Mouse (Mus musculus) kidney, adult 18-20 months (tissue): Measurements from ENCODE around the gene Abca5.
"Not testable (repeated sequence)": the region's sequence is repeated elsewhere in the genome, so short reads cannot be mapped to it uniquely, and the experiment has no call there.

Experiments
- DNase-seq: peaks from one replicate; pipeline ENCODE4 v3.0.0; 2021

Gene Abca5

GRCm38 (mm10) chr11:110337289-110338245, at the start of gene Abca5:
Abca5 (minus strand) TSS chr11:110337716.
- DNase-seq: peak; percentile 91

- no peak for DNase-seq
These were observed 48.0 kb upstream of the Abca5 start for GRCm38 (mm10) chr11:110385487-110385886.

DNA sequence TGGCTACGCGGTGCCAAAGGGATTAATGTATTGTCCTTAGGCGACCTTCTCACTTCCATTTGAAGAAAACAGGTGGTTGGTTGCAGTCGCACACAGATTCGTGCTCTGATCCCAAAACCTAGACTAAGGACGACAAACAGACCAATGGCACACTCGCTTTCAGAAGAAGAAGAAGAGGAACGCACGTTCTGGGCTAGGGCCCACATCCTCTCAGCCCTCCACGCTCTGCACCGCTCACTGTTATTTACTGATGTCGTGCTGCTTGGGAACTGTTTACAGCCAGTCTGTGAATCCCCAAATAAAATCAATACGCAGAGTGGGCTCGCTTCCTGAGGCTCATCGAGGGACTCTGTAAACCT, 42.8 kb upstream of the Abca5 start:
- no peak for DNase-seq

DNA sequence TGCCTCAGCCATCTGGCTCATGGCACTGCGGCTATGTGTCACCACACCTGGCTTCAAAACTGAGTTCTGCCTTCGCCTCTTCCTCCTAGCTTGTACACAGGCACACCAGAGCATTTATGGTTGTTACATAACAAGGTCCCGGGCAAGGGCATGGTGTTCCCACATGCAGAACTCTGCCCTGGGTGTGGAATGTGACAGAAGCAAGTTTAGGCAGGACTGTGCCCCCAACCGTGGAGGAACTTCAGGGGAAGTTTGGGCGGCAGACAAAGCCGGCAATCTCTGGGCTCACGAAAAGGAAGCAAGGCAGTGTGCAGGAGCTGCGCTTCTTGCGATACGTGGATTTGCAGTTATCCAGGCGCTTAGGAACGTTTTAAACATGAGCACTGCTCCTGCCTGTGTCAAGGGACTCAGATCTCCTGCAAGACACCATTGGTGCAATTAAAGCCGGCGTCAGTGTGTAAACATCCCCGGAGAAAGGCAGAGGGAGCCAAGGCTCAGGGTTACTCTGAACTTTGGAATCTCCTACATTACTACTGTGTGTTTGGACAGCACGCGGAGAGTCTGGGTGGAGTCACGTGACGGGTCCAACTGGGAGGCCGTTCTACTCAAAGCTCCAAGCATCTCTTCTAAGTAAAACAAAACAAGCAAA, 42.3 kb upstream of the Abca5 start:
- DNase-seq: peak; percentile 87

- no peak for DNase-seq
These were observed 36.5 kb upstream of the Abca5 start for GRCm38 (mm10) chr11:110374036-110374435.

DNA sequence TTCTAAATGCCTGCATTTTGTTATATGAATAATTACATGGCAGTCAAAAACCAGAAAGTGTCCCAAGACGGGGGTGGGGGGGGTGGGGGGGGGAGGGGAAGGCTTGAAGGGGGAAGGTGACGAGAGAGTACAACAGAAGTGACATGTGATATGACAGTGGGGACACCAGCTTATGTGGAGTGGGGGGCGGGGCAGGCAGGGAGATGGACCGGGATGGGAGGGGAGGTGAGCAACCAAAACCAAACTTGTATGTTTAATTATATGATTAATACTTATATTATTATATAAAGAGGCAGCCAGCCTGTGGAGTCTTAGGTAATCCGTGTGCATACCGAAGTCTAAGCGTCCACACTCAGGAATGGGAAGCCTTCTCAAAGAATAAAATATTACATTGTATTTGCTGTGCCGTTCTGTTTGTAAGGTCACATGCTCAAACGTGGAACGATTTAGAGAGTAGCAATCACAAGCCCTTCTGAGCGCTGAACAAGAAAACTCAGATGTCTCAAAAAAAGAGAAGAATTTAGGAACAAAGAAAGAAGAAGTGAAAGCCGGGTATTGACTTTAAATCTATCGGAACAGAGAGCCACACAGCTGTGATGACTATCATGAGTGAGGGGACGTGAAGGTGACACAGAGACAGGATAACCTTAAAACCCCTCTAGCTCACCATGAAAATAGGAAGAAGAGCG, 34.9 kb upstream of the Abca5 start:
- DNase-seq: no peak

DNA sequence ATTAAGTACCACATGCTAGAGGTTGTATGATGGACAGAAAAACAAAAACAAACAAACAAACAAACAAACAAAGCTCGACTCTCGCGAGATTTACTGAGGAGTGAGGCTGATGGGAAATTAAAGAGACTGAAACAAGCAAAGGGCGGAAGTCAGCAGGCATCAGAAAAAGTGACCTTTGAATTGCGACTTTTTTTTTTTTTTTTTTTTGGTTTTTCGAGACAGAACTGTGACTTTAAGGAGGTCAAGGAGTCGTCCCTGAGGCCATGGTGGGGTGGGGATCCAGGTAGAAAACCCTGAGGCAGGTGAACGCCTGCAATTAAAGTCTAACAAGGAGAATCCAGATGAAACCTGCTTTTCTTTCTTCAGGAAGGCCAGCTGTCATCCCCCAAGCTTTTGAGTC, 34.3 kb upstream of the Abca5 start:
- no peak for DNase-seq

DNA sequence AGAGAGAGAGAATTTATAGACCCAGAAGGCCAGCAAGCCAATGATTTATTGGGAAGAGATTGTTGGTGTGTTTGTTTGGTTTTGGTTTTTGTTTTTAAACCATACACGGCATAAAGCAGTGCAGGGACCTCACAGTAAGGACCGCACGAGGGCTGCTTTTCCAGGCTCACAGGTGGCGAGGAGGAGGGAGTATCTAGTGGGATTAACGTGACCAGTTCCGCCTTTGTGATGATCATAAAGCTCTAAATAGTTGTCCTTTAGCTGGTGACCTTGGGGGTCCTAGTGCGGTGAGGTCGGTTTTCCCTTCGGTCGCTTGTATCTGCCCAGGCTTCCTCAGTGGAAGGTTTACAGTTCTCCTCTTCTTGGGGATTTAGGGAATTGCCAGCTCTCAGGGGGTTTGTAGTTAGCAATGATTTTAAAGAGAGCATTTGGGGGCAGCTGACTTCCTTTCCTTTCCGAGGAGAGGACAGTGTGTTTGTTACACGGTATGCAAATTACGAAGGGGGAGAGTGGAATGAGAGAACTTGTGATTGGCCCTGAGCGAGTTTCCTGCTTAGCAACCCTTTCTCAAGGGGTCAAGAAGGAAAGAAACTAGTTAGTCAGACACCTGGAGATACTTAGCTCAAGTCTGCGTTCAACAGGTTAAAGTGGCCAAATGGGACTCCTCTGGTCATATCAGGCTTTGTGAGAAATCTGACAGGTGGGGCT, 31.9 kb upstream of the Abca5 start:
- peak; percentile 27 for DNase-seq

DNA sequence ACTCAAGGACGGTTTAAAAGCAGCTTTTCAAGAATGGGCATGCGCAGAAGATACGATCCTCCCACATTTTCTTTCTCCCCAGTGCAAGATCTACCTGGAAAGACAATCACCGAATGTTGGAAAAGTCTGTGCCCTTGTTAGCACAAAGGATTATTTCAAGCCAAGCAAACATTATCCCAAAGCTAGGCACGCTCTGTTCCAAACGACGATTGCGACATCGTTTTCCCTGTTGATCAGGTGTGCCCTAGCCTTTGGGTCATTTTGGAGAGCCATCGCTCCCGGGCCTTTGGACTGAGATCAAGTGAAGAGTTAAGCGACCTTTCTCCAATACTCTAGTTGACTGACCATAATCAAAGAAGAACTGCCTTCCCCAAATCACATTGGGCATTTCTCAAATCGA, 30.1 kb upstream of the Abca5 start:
- no peak for DNase-seq

DNA sequence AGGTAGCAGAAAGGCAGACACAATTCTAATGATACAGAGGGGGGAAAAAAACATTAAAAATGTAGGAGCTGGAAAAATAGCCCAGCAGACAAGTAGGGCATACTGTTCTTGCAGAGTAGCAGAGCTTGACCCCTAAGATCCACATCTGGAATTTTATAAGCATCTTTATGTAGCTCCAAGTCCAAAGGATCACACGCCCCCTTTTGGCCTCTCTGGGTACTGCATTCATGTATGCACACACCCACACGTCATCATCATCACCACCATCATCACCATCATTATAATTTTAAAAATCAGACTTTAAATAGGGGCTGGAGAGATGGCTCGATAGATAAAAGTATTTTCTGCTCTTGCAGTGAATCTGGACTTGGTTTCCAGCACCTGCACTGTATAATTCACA, 29.4 kb upstream of the Abca5 start:
- DNase-seq: no peak

GRCm38 (mm10) chr11:110365016-110365415, 27.5 kb upstream of the Abca5 start:
- DNase-seq: peak; percentile 79

DNA sequence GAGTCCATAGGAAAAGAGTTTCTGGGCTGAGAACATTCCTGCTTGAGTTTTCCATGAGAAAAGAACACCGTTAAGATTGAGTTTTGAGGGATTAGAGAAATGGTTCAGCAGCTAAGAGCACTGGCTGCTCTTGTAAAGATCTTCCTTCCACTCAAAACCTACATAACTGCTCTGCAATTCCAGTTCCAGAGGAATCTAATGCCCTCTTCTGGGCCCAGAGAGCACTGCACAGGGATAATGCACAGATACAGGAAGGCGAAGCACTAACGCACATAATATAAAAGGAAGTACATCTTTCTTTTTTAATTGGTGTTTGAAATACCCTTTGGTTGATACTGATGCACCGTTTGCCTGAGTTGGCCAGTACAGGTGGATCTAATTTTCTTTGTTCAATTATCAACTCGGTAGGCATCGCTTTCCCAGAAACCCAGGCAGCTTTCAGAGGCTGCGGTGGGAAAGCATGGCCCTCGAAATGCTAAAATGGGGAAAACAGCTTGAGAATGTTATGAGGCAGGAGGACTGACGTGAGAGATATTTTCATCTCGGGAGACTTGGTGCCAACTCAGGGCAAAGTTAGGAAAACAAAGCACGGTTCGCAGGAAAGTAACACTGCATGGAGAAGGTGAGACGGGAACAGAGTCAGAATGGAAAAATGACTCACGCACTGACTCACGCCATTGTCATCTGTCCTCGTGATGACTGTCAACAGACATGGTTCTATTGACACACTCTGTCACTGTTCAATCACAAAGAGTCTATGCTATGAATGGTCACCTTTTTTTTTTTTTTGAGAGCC, 20.4 kb upstream of the Abca5 start:
- peak; percentile 60 for DNase-seq

DNA sequence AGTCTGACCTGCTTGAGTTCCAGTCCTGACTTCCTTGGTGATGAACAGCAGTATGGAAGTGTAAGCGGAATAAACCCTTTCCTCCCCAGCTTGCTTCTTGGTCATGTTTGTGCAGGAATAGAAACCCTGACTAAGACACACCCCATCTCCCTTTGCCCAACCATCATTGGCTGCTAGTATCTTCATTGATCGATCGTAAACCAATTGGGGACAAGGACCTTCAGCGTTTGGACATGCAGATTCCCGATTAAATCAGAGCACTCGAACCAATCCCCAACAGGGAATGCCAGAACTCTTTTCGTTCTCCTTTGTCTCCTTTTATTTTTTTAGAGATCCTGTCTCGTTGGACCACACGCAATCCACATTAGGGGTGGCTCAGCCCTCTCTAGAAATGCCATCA, 17.6 kb upstream of the Abca5 start:
- DNase-seq: not testable (repeated sequence)

DNA sequence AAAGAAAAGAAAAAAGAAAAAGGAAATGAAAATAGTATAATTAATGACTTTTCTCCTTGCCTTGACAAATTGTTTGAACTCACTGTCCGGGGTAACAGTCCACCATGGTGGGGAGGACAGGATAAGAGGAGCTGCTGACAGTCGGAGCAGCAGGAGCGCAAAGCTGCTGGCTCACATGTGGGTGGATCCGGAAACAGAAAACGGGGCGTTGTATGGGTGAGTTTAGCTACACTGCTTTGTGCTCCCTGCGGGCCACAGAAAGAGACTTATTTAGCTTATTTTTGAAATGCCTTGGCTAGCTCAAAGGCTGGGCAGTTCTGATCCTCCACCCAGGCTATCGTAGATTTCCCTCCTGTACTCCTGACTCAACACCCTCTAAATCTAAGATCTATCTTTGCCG, 16.7 kb upstream of the Abca5 start:
- DNase-seq: no peak

- no peak for DNase-seq
These were observed 10.7 kb upstream of the Abca5 start for GRCm38 (mm10) chr11:110348170-110348569.

- DNase-seq: no peak
These were observed 10.3 kb upstream of the Abca5 start for GRCm38 (mm10) chr11:110347768-110348167.

DNA sequence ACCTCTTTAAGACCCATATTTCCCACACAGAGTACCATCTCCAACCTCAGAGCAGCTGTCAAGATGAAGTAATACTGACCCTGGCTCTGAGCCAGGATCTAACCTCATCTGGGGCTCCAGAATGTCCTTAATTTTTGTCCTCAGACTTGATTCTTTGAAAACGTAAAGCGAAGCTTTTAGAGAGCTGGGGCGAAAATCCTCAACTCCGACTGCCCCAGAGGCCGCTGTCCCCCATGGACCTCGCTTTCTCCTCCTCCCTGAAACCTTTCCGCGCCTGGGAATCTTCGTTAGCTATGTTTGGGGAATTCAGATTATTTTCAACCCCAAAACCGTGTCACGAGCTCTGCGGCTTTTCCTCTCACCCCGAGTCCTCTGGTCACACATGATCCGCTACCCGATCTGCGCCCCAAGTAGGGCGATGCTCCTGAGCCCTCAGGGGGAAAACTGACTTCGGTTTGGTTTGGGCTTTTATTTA, 665 bp downstream of the Abca5 start:
- DNase-seq: peak; percentile 28

- no peak for DNase-seq
These were observed 7.4 kb downstream of the Abca5 start for GRCm38 (mm10) chr11:110330093-110330492.

DNA sequence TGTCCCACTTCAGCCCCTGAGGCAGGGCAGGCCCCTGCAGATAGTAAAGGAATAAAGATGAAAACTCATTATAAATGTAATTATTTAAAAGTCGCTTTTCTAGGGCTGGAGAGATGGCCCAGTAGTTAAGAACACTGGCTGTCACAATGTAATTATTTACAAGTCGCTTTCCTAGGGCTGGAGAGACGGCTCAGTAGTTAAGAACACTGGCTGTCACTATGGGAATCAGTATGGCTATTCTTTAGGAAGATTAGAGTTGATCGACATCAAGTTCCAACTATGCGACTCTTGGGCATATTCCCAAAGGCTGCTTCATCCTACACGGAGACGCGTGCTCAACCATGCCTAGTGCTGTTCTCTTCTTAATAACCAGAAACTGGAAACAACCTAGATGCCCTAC, 15.2 kb downstream of the Abca5 start:
- DNase-seq: no peak

- no peak for DNase-seq
These were observed 30.9 kb downstream of the Abca5 start for GRCm38 (mm10) chr11:110306475-110307168.

DNA sequence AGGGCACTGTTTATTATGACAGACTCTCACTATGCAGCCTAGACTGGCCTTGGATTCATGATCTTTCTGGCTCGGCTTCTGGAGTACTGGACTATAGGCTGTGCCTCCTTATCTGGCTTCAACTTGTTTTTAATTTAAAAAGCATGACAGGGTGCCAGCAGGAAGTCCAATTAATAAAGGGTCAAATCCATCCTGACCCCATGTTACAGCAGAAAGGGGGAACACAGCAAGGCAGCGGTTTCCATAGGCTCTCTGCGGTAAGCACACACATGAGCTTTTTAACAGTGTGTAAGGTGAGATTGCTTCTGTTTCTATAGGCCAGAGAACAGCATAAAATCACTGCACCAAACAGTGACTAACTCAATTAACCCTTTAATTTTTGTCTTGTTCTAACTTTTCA, 34.1 kb downstream of the Abca5 start:
- DNase-seq: no peak
